Mouse (Mus musculus) liver, embryonic 13.5 days (tissue): ENCODE measurements at regions not wholly inside any gene's neighbourhood (a gene's known extent, or its start where the extent isn't known, plus 50 kb on each side); places are given as distances from the start of the nearest gene placed in this dataset.

Experiments
- ATAC-seq: fragments of 200-750 bp; cut with Nextera tagmentation; 2 replicates; pipeline ENCODE4 v1.8.0; 2017; ENCODE audit warnings: low read depth, mild to moderate bottlenecking, moderate number of reproducible peaks, moderate library complexity
- DNase-seq: peaks from one replicate; pipeline ENCODE4 v3.0.0; 2022
- H3K27ac ChIP-seq: fragments of 300-500 bp; sonication (generic); 2 replicates; pipeline ENCODE4 v1.5.1; 2015; ENCODE audit warnings: moderate library complexity, mild to moderate bottlenecking, inconsistent platforms
- H3K27me3 ChIP-seq: fragments of 300-500 bp; sonication (generic); 2 replicates; pipeline ENCODE4 v1.6.1; 2015; ENCODE audit warnings: mild to moderate bottlenecking, inconsistent platforms
- H3K36me3 ChIP-seq: fragments of 300-500 bp; sonication (generic); 2 replicates; pipeline ENCODE4 v1.6.1; 2015; ENCODE audit warnings: mild to moderate bottlenecking, inconsistent platforms
- H3K4me1 ChIP-seq: fragments of 300-500 bp; sonication (generic); replicated peaks from 2 replicates; pipeline ENCODE4 v1.6.1; 2015; ENCODE audit warnings: inconsistent platforms
- H3K4me2 ChIP-seq: fragments of 300-500 bp; sonication (generic); 2 replicates; pipeline ENCODE4 v1.6.1; 2015; ENCODE audit warnings: inconsistent platforms, mild to moderate bottlenecking, moderate library complexity
- H3K4me3 ChIP-seq: fragments of 300-500 bp; sonication (generic); replicated peaks from 2 replicates; pipeline ENCODE4 v1.5.1; 2015; ENCODE audit warnings: mild to moderate bottlenecking, inconsistent platforms
- H3K9ac ChIP-seq: fragments of 300-500 bp; sonication (generic); 2 replicates; pipeline ENCODE4 v1.6.1; 2015; ENCODE audit warnings: mild to moderate bottlenecking, inconsistent platforms
- H3K9me3 ChIP-seq: fragments of 300-500 bp; sonication (generic); replicated peaks from 2 replicates; pipeline ENCODE4 v1.6.1; 2016; ENCODE audit warnings: inconsistent platforms
- WGBS: fragments of 180-500 bp; shearing (Covaris S2); methylation state at CpG from one replicate; pipeline ENCODE4 v1.1.7; 2015; ENCODE audit not compliant: insufficient replicate concordance; 5-methylcytosine and 5-hydroxymethylcytosine counted together

DNA sequence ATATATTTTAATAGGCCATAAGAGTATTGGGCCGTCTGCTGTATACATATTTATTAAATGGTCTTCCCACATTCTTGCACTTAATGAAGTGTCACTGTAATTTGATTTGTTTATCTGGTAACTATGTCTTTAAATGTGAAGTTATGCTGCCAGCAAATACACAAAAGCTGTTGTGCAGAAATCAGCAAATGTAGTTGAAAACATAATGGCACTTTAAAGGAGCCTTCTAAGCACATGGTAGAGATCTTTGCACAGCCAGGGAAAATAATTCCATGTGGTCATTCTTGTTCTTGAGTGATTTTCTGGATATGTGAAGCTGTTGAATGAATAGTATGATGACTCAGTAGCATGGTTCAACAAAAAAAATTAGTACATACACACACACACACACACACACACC lies 164.4 kb upstream of the Meox2 start:
- ATAC-seq (no peak), DNase-seq (no peak)
- no peaks in the 10 kb centered on the region for H3K4me1 ChIP-seq
- H3K27me3 ChIP-seq, result no peaks in the 10 kb centered on the region
- no peak overlapping the region for H3K4me3 ChIP-seq
- no peaks in the 10 kb centered on the region for H3K36me3 ChIP-seq
- no peak overlapping the region for H3K4me2 ChIP-seq
- WGBS, result 65% methylated on average over 1 of the region's 1 CpGs
- H3K9ac ChIP-seq, result no peak overlapping the region
- no peak overlapping the region for H3K27ac ChIP-seq
- H3K9me3 ChIP-seq, result no peaks in the 10 kb centered on the region

DNA sequence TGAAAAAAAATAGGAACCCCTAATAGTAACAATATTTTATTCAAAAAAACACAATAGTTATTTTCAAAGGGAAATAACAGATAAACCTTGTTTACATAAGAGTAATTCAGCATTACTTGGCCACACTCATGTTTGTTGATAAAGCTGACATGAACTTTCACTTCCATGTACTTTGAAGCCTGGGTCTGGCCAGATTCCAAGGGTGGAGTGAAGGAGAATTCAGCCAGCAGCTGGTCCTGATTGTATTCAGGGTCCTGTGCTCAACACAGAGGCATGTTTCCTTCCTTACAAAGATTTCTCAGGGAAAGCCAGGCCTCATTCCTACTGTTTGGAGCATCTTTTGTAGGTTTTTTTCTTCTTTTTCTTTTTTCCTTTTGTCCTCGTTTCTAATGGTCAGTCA lies 162.4 kb upstream of the Meox2 start:
- Histone ChIP-seq H3K27me3 (no peaks in the 10 kb centered on the region), H3K4me1 (no peaks in the 10 kb centered on the region), H3K9me3 (no peaks in the 10 kb centered on the region), H3K4me2 (no peak overlapping the region), H3K9ac (no peak overlapping the region), H3K27ac (no peak overlapping the region), H3K4me3 (no peak overlapping the region), H3K36me3 (no peaks in the 10 kb centered on the region)
- whole genome bisulfite sequencing, result 16% methylated on average over 1 of the region's 1 CpGs
- ATAC-seq (no peak), DNase-seq (no peak)

DNA sequence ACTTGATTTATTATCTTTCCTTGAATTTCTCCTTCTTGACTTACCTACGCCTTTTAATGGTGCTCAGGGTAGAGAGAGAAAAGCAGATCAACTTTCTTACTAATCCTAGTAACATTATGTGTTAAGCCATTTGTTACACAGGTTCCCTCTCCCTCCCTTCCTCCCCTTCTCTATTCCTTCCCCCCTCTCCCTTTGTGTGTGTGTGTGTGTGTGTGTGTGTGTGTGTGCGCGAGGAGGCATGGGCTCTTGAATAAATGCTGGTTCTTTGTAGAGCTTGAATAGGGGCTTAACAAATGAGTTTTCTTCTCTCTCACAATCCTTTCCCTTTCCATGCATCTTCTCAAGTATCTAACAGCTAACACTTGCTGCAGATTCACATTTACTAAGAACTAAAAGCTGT lies 160.4 kb upstream of the Meox2 start:
- no peaks in the 10 kb centered on the region for H3K4me1 ChIP-seq
- H3K27me3 ChIP-seq, result no peaks in the 10 kb centered on the region
- H3K4me2 ChIP-seq, result no peak overlapping the region
- no peaks in the 10 kb centered on the region for H3K9me3 ChIP-seq
- no peak overlapping the region for H3K4me3 ChIP-seq
- 66% methylated on average over 3 of the region's 3 CpGs for WGBS
- H3K36me3 ChIP-seq, result no peaks in the 10 kb centered on the region
- no peak overlapping the region for H3K9ac ChIP-seq
- no peak for DNase-seq
- no peak for ATAC-seq
- no peak overlapping the region for H3K27ac ChIP-seq

- H3K9ac ChIP-seq, result no peak overlapping the region
- WGBS, result 71% methylated on average over 2 of the region's 2 CpGs
- H3K9me3 ChIP-seq, result no peaks in the 10 kb centered on the region
- no peak overlapping the region for H3K4me3 ChIP-seq
- no peak for ATAC-seq
- no peak for DNase-seq
- no peak overlapping the region for H3K27ac ChIP-seq
- H3K36me3 ChIP-seq, result no peaks in the 10 kb centered on the region
- H3K27me3 ChIP-seq, result no peaks in the 10 kb centered on the region
- no peak overlapping the region for H3K4me2 ChIP-seq
- no peaks in the 10 kb centered on the region for H3K4me1 ChIP-seq
Measured at GRCm38 (mm10) chr12:36949096-36949738, 159.1 kb upstream of the Meox2 start.

- no peaks in the 10 kb centered on the region for H3K4me1 ChIP-seq
- H3K36me3 ChIP-seq, result no peaks in the 10 kb centered on the region
- ATAC-seq (no peak), DNase-seq (no peak)
- H3K4me3 ChIP-seq, result no peak overlapping the region
- 51% methylated on average over 3 of the region's 3 CpGs for WGBS
- H3K27me3 ChIP-seq, result no peaks in the 10 kb centered on the region
- no peak overlapping the region for H3K4me2 ChIP-seq
- no peaks in the 10 kb centered on the region for H3K9me3 ChIP-seq
- no peak overlapping the region for H3K9ac ChIP-seq
- no peak overlapping the region for H3K27ac ChIP-seq
Measured at GRCm38 (mm10) chr12:36974432-36975094, 133.8 kb upstream of the Meox2 start.

GRCm38 (mm10) chr12:36977141-36977540 lies 131.2 kb upstream of the Meox2 start:
- Histone ChIP-seq H3K27me3 (no peaks in the 10 kb centered on the region), H3K27ac (no peak overlapping the region), H3K9me3 (no peaks in the 10 kb centered on the region), H3K4me1 (no peaks in the 10 kb centered on the region), H3K4me3 (no peak overlapping the region), H3K4me2 (no peak overlapping the region), H3K36me3 (no peaks in the 10 kb centered on the region), H3K9ac (no peak overlapping the region)
- 21% methylated on average over 3 of the region's 3 CpGs for WGBS
- ATAC-seq (no peak), DNase-seq (no peak)

GRCm38 (mm10) chr12:36991135-36991534 lies 117.2 kb upstream of the Meox2 start:
- Histone ChIP-seq H3K9me3 (no peaks in the 10 kb centered on the region), H3K36me3 (no peaks in the 10 kb centered on the region), H3K9ac (no peak overlapping the region), H3K27ac (no peak overlapping the region), H3K4me1 (no peaks in the 10 kb centered on the region), H3K27me3 (no peaks in the 10 kb centered on the region), H3K4me3 (no peak overlapping the region), H3K4me2 (no peak overlapping the region)
- ATAC-seq (no peak), DNase-seq (no peak)
- 65% methylated on average over 4 of the region's 4 CpGs for WGBS

GRCm38 (mm10) chr12:36991970-36992369 lies 116.4 kb upstream of the Meox2 start:
- Histone ChIP-seq H3K27ac (no peak overlapping the region), H3K4me3 (no peak overlapping the region), H3K27me3 (no peaks in the 10 kb centered on the region), H3K4me2 (no peak overlapping the region), H3K9me3 (no peaks in the 10 kb centered on the region), H3K36me3 (no peaks in the 10 kb centered on the region), H3K9ac (no peak overlapping the region), H3K4me1 (no peaks in the 10 kb centered on the region)
- 58% methylated on average over 4 of the region's 4 CpGs for WGBS
- DNase-seq (no peak), ATAC-seq (no peak)

GRCm38 (mm10) chr12:37001401-37001800 lies 106.9 kb upstream of the Meox2 start:
- Histone ChIP-seq H3K4me3 (no peak overlapping the region), H3K27me3 (no peaks in the 10 kb centered on the region), H3K9ac (no peak overlapping the region), H3K9me3 (no peaks in the 10 kb centered on the region), H3K36me3 (no peaks in the 10 kb centered on the region), H3K4me1 (no peaks in the 10 kb centered on the region), H3K4me2 (no peak overlapping the region), H3K27ac (no peak overlapping the region)
- ATAC-seq (no peak), DNase-seq (no peak)
- 31% methylated on average over 3 of the region's 3 CpGs for WGBS

DNA sequence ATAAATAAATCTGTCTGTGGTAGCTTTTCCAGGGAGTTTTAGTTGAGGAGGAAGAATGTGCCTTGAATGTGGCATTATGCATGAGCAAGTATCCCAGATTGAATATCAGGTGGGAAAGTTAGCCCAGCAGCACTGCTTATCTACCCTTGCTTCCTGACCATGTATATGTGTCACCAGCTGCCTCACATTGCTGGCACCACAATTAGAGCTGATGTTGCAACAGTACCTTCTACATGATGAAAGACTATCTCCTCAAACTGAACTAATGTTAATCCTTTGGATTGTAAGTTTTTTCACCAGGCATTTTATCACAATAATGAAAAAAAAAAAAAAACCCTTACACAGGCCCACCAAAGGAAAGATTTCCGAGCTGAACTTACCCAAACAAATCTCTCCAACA lies 103.1 kb upstream of the Meox2 start:
- WGBS, result 43% methylated on average over 1 of the region's 1 CpGs
- no peaks in the 10 kb centered on the region for H3K36me3 ChIP-seq
- ATAC-seq, result no peak

DNA sequence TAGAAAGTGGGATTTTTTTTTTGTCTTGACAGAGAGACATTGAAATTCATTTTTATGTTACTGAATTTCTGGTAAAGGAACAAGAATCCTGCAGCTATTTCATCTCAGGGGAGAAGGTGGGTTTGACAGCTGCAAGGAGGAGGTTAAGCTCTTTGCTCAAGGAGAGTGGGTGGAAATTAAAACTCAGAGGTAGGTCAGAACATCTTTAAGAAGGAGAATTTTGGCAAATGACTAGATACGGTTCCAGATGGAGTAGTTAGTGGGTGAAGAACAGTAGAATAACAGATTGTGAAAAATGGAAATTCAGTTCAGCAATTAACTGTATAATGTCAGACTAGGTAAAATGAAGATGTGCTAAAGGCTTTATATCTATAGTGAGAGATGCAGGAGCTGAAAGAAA lies 98.0 kb upstream of the Meox2 start:
- Histone ChIP-seq H3K9me3 (no peaks in the 10 kb centered on the region), H3K4me2 (no peak overlapping the region), H3K27ac (no peak overlapping the region), H3K9ac (no peak overlapping the region), H3K4me1 (no peaks in the 10 kb centered on the region), H3K4me3 (no peak overlapping the region), H3K27me3 (no peaks in the 10 kb centered on the region), H3K36me3 (no peaks in the 10 kb centered on the region)
- ATAC-seq, result no peak
- 62% methylated on average over 1 of the region's 1 CpGs for WGBS
- no peak for DNase-seq

More for the DNA sequence above, 103.1 kb upstream of the Meox2 start:
- Histone ChIP-seq H3K4me2 (no peak overlapping the region), H3K4me1 (no peaks in the 10 kb centered on the region), H3K27ac (no peak overlapping the region), H3K9me3 (no peaks in the 10 kb centered on the region), H3K4me3 (no peak overlapping the region), H3K9ac (no peak overlapping the region), H3K27me3 (no peaks in the 10 kb centered on the region)
- DNase-seq, result no peak

- Histone ChIP-seq H3K9me3 (no peaks in the 10 kb centered on the region), H3K4me3 (no peak overlapping the region), H3K36me3 (no peaks in the 10 kb centered on the region), H3K27ac (no peak overlapping the region), H3K4me2 (no peak overlapping the region), H3K27me3 (no peaks in the 10 kb centered on the region), H3K9ac (no peak overlapping the region), H3K4me1 (no peaks in the 10 kb centered on the region)
- ATAC-seq (no peak), DNase-seq (no peak)
- 74% methylated on average over 4 of the region's 4 CpGs for WGBS
Measured at GRCm38 (mm10) chr12:37014401-37014800, 93.9 kb upstream of the Meox2 start.
